Mouse (Mus musculus): ENCODE results near the gene Ncoa6. TPM values are rescaled to one million over a fixed set of nuclear protein-coding genes. Genes with fewer than 3 reads are reported as not detected.
"Not testable (repeated sequence)": the region's sequence is repeated elsewhere in the genome, so short reads cannot be mapped to it uniquely, and the experiment has no call there.

Gene Ncoa6
- 10 to 100 TPM; 11.6 to 11.8 TPM for total RNA-seq (2021)
- long read RNA-seq, experiment 1, full-length matches to known transcripts = 1 of 8 reads
- long read RNA-seq, experiment 1, partial matches to known transcripts = 1 of 8 reads
- long read RNA-seq, experiment 1, other reads (novel, unspliced or antisense) = 6 of 8 reads
- long read RNA-seq, experiment 2, partial matches to known transcripts = 1 of 6 reads
- long read RNA-seq, experiment 2, other reads (novel, unspliced or antisense) = 5 of 6 reads

DNA sequence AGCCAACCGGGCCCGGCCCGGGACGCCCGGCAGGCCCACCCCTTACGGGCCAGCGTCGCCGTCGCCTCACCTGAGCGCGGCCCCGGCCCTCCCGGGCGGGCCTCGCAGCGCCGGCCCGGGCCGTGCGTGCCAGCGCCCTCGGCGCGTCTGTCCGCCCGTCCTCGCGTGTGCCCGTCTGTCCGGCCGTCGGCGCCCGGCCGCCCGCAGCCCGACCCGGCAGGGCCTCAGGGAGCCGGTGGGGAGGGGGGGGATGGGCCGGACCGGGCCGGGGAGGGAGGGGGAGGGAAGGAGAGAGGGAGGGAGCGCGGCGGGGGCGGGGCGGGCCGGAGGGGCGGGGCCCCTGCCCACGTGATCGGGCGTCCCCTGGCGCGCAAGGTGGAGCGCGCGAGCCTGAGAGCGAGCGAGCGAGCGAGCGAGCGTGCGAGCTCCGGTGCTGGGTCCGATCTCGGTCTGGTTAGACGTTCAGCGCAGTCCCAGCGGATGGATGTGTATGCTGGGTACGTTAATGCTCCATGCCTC, at the start of gene Ncoa6:
Gene Ncoa6, minus strand, starts transcription at position 325 of the 519 bp plus-strand sequence.
- peak; percentile 45 for DNase-seq (ENCODE audit: low spot score)

DNA sequence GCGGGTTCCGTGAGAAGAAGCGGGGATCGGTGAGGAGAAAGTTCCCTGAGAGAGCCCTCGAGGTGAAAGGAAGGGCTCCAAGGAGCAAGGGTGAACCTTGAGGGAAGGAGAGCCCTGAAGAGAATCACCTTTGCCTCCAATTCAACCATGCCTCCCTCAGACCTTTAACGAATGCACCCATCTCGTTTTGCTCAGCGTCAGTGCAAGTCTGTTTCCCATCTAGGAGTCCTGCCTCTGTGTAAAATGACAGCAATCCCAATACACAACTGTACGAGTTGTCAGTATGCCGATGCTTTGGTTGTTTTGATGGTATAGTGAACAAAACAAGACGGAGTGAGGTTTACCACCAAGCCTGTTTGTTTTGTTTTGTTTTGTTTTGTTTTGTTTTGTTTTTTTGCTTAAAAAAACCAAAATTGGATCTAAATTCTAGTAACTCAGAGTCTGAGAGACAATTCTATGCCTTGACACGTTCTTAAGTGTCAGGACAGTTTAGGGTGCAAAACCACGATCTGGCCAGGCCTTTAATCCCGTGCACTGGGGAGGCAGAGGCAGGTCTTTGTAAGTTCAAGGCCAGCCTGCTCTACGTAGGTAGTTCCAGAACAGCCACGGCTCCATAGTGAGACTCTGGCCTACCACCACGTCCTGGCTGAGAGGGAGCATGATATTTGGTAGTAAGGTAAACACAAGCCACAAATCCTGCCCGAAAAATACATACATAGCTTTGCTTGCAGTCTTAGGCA, 45.0 kb upstream of the Ncoa6 start:
- no peak for DNase-seq (ENCODE audit: low spot score)

DNA sequence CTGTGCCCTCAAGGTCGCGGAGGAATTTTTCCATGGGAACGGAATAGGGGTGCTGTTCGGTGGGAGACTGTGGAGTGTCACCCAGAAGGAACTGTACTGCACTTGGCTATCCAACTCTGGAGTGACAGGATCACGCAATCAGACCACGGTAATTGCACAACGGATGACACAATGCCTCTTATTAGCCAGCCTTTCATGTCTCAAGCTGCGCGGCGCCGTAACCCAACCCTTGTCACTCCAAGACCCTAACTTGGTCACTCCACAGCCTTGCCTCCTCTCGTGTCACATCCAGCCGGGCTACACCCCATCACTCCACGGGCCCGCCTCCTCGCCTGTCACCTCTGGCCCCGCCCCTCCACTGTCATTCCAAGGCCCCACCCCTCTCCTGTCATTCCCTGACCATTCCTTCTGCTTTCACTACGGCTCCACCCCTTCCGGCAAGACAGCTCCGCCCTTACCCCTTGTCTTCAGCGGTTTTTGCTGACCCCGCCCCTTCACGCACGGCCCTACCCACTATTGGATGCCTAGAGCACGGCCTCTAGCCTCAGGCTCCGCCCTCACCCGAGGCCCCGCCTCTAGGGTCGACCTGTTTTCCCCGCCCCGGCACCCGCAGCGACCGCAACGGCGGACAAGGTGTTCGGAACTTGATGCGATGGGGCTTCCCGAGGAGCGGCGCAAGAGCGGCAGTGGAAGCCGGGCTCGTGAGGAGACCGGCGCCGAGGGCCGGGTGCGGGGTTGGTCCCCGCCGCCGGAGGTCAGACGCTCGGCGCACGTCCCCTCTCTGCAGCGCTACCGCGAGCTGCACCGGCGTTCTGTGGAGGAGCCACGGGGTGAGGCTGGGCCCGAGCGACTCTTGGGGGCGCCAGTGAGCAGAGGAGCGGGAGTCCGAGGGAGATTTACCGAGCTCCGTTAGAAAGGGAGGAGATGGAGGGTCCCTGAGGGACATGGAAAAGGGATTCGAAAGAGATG, 44.0 kb upstream of the Ncoa6 start, which contains the start of the genes Acss2 and Ggt7:
Gene Acss2, plus strand, starts transcription at position 494 of the 969 bp plus-strand sequence.
Gene Ggt7, minus strand, starts transcription at position 783 of the 969 bp plus-strand sequence.
- peak; percentile 99 for DNase-seq (ENCODE audit: low spot score)

DNA sequence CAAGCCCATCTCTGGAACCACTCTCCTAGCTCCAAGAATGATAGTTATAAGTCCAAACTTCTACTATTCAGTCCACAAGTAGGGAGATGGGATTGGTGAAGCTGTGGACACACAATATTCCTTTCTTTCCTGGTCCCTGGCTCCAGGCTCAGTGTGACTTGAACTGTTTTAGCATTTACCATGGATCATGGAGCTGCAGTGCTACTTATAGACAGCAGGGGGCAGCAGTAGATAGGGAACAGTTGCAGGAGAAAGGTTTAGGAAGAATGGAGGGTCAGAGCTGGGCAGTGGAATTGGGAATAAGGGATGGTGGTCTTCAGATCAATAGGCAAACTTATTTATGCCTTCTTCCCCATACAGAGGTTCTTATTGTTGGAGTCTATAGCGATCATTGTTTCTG, 42.2 kb upstream of the Ncoa6 start:
- DNase-seq (ENCODE audit: low spot score) = peak; percentile 85

DNA sequence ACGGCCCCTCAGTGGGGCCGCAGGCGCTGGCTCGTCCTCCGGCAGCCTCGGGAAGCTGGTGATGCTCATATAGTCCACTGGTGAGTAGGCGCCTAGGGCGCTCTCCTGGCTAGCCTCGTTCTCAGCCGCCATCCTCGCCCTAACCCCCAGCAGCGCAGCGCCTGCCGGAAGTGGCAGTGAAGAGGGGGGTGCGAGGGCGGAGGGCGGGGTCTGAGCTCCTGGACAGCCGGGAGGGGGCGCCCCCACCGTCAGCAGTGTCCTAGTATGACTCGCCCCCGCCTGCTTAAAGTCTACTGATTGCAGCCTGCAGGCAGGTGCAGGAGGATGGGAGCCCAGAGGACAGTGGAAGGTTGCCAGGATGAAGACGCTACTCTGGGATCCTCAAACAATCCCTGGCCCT, 41.0 kb upstream of the Ncoa6 start:
- DNase-seq (ENCODE audit: low spot score) = peak; percentile 76

DNA sequence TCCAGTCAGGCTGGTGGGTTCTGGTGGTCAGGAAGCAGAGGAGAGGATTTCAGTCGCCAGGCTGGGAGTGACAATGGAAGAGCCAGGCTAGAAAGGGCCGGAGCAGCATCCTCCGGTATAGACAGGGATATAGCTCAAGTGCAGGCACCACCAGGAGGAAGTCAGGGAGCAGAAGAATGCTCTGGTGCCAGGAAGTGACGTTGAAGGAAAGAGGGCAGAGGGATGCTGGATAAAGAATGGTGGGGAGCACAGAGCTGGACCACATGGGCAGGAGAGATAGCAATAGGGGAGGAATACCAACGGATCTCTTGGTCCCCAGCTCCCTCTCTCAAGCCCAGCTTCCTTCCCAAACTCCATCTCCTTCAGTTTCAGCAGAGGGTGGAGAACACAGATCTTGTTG, 39.8 kb upstream of the Ncoa6 start:
- no peak for DNase-seq (ENCODE audit: low spot score)

DNA sequence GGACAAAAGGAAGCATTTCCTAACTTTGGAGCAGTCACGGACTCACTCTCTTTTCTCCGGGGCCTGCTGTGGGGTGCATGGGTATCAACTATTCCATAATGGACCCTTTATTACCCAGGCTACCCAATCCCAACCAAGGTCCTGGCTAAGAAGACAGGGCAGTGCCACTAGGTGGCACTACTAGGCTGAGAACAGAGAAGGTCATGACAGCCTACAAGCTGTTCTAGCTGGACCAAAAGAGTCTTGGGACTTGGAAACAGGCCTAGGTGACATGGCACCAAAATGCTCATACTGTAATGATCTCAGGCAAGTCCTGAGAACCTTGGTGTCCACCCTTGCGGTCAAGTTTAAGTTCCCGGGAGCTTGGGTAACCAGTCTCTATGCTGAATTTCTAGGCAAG, 38.8 kb upstream of the Ncoa6 start:
- DNase-seq (ENCODE audit: low spot score) = peak; percentile 62

DNA sequence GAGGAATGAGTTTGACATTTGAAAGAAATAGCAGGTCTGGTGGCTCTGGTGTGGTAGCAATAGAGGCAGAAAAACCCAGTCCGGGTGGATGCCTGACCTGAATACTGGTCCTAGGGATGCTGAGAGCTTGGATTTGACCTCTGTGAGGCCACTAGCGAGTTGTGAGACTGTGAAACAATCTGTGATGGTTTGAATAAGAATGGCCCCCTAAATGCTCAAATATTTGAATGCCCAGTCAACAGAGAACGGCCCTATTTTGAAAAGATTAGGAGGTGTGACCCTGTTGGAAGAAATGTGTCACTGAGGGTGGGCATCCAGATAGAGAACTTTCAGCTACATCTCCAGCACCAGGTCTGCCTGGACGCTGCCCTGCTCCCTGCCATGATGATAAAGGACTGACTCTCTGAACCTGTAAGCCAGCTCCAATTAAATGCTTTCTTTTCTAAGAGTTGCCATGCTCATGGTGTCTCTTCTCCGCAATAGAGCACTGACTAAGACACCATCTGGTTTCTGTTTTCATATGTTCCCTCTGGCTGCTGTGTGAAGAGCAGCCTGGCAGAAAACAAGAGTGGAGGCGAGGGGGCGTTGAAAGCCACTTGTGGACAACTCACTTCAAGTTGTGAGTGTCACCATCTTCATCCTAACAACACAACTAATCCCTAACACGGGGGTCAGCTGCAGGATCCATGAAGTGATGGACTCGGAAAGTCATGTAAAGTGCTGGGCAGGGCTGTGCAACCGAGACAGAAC, 34.2 kb upstream of the Ncoa6 start:
- DNase-seq (ENCODE audit: low spot score) = no peak

DNA sequence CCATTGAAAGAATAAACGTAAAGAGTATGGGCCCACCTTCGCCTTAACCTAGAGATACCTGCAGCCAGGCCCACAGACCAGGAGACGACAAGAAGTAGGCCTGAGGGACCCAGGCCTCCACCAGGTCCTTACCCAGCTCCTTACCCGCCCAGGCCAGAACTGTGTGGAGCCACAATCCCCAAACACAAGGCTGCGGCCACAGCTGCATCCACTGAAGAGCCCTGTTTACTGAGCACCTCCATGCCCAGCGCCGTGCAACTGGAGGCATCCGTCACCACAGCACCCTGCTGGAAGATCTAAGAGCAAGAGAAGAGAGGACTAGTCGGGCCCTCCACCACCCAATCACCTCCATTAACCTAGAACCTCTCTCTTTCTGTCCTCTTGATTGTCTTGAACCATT, 32.1 kb upstream of the Ncoa6 start:
- DNase-seq (ENCODE audit: low spot score) = no peak

DNA sequence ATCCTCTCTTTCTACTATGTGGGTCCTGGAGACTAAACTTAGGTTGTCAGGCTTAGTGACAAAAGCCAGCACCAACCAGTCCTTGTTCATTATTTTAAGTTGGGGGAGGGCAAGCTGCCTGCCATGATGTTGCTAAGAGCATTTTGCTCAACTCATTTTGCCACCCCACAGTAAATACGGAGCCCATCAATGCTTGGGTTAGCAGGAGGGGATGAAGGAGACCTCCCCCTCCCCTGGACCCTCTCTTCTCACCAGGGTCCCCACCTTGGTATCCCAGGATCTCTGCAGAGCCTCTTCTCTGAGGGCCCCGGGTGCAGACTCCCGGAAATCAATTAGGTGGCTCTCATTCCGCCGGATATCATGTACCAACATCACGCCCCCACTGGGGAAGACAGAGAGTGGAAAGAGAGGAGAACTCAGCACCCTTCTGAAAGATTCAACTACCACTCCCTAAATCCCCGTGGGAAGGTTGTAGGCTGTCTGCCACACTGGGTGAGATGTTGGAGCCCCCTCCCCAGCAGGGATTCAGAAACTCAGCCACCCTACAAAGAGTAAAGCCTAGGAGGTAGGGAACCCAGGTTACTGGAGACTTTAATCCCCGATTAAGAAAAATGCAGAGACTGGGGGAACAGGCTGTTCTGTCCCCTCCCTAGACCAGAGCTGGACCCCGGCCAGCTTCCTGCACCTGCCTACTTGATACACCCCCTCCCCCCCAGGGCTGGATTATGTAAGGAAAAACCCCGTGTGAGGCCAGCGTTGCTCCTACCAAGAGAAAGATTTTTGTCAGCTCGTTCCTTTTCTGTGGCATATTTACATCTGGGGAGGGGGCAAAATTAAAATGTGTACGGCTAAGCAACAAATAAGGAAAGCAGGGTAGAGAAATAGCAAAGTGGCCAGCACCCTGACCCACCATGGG, 31.0 kb upstream of the Ncoa6 start:
- DNase-seq (ENCODE audit: low spot score) = peak; percentile 29

DNA sequence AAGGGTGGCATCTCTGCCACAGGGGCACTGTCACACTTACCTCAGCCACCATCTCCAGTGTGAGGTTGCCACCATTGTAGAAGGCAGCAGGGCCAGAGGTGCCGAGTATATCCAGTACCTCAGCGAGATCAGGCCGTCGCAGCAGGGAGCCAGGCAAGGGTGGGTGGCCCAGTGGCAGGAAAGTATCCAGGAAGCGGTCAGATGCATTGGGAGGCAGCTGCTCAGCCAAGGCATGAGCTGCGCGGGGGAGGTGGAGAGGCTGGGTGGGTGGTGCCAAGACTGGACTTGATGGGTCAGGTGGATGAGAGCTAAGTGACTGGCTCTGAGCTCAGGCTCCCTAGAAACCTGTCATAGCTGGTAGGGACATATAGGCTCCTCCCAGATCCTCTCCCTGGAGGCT, 28.9 kb upstream of the Ncoa6 start:
- no peak for DNase-seq (ENCODE audit: low spot score)

DNA sequence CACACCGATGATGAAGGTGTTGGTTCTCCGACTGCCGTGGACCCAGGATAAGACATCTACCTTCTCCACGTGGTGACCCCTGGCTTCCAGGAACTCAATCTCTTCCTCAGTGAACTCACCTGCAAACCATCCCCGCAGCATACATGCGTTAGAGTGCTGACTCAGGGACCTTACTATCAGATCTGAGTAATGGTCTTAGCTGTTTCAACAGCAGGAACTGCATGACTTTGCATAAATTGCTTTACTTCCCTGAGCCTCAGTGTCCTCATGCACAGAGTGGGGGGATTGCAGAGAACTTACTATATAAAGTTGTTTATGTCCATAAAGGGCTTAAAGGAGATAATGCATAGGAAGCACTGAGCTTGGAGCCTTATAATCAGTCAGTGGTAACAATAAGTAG, 17.3 kb upstream of the Ncoa6 start:
- no peak for DNase-seq (ENCODE audit: low spot score)

DNA sequence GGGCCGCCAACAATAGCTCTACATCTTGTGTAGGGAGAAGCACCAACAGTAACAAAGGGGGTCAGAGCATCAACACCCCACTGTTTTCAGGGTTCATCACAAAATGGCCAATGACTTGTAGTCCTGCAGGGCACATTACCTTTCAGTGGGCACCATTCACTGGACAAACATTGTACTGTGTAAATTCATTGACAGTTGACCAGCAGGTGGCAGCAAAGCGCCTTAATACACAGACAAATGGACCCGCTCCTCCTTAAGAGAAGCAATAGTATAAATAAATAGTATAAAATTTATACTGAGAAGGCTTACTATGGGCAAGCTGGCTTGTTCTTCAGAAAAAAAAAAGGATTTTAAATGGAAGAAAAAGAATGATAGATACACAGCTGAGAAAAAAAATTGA, 8.3 kb upstream of the Ncoa6 start:
- DNase-seq (ENCODE audit: low spot score) = peak; percentile 60

DNA sequence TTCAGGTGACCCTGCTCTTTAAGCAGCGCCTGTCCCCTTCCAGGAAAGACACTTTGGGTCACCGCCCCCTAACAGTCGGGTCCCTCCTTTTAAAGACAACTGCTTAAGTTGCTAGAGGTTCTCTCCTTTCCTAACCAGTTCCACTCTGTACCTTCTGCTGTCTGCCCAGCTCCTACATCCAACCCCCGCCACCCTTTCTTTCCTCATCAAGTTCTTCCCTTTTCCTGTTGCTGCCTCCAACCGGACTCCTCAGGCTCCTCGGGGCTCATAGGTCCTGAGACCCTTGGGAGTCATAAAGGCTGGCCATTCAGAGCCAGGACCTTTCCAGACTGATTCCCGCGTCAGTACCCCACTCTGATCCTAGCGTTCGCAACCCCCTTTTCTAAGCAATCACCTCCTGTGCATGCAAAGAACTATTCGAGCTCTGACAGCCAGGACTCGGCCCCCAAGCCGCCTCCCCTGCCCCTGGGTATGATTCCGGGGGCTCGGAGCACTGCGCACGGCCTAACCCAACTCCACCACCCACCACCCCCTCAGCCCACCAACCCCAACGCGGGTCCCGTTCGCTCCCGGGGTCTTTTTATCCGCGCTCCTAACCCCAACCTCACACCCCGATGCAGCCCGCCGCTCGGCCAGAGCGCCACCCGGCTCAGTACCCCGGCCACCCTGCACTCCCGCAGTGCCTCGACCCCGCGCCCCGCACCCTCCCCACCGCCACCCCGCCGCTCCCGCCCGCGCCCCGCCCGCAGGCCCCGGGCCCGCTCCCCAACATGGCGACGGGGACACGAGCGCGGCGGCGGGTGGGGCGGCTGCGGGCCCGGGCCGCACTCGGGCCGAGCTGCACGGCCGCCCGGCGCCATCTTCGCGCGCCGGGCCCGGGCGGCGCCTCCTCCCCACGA, 774 bp downstream of the Ncoa6 start:
- DNase-seq (ENCODE audit: low spot score) = peak; percentile 43

DNA sequence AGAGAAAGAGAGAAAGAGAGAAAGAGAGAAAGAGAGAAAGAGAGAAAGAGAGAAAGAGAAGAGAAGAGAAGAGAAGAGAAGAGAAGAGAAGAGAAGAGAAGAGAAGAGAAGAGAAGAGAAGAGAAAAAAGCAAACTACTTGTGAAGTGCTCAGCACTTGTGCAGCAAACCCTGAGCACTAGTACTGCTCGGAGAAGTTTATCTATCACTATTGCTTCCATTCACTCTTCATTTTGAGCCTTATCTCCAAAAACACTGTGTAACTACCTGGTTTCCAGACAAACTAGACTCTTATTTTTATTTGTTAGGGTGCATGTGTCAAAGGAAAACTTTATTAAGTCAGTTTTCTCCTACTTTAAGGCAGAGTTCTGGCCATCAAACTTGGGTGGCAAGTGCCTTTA, 6.8 kb downstream of the Ncoa6 start:
- DNase-seq (ENCODE audit: low spot score) = no peak

DNA sequence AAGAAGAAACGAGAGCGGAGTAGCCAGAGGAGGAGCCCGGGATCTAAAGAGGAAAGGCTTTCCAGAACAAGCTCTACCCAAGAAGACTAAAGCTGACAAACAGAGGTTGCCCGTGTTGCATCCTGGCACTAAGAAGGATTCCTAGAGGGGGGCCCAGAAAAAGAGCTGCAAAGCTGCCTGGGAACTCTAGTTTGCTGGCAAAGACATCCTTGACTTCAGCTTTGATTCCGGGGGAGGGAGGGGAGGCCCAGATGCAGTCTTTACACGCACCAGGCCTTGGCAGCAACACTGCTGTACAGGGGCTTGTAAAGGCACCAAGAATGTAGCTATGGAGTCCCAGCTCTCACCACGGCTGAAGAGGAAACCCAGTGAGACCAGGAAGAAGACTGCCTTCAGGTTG, 20.1 kb downstream of the Ncoa6 start:
- DNase-seq (ENCODE audit: low spot score) = no peak

DNA sequence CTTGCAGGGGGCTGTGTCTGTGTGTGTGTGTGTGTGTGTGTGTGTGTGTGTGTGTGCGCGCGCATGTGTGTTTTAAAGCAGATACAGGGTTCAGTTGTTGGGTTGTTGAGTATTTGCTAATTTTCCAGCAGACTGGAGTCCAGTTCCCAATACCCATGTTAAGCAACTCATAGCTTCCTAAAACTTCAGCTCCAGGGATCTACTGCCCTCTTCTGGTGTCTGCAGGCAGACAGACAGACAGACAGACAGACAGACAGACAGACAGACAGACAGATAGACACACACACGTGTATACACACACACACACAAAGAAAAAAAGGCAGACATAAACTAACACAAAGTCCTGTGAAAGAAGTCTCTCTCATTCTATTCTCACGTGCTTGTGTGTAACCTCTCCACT, 22.4 kb downstream of the Ncoa6 start:
- DNase-seq (ENCODE audit: low spot score) = no peak

DNA sequence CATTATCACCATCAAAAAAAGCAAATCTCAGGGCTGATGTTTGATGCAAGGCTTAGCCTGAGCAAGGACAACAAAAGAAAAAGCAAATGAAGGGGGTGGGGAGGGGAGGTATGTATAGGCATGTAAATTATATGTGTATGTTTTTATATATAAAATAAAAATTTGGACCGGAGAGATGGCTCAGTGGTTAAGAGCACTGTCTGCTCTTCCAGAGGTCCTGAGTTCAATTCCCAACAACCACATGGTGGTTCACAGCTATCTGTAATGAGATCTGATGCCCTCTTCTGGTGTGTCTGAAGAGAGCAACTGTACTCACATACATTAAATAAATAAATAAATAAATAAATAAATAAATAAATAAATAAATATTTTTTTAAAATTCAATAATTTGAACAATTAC, 25.8 kb downstream of the Ncoa6 start:
- DNase-seq (ENCODE audit: low spot score) = not testable (repeated sequence)

DNA sequence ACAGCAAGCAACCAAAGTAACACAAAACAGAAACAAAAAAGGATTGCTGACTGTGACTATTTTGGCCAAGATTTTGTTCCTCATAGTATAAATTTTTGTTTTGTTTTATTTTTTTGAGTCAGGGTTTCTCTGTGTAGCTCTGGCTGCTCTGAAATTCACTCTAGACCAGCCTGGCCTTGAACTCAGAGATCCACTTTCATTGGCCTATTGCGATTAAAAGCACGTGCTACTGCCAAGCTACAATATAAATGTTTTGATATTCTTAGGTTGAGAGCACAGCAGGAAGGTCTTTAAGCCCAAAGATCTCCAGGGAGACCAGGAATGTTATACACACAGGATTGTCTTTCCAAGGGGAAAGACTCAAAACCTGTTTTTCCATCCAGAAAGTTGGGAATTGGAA, 30.2 kb downstream of the Ncoa6 start:
- DNase-seq (ENCODE audit: low spot score) = no peak

All from gastrocnemius, adult 18-20 months (tissue).